Mouse (Mus musculus) frontal cortex, postnatal 25 days (tissue): ENCODE data around the gene Matn1.

Source experiments
- DNase-seq, 2 experiments: peaks; one replicate each; pipeline ENCODE4 v3.0.0; 2022; ENCODE audit warnings: low spot score in 2 of 2

Matn1 gene

DNA sequence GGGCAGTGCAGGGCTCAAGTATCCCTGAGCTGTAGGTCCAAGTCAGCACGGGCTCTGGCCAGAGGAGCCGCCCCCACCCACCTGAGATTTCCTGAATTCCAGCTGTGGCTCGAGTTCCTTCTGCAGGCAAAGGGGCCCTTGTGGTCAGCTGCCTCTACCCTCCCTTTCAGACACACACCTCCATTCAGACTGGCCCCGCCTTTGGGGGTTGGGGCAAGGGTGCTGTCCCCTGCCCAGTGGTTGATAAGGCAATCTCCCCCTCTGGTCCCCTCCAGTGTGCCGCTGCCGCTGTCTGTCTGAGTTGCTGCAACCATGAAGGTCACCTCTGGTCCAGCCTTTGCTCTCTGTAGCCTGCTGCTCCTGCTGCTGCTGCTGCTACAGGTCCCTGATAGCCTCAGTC is at the start of gene Matn1:
Matn1 (plus strand) TSS at position 274 of the 400 bp plus-strand sequence.
- DNase-seq = no peak

DNA sequence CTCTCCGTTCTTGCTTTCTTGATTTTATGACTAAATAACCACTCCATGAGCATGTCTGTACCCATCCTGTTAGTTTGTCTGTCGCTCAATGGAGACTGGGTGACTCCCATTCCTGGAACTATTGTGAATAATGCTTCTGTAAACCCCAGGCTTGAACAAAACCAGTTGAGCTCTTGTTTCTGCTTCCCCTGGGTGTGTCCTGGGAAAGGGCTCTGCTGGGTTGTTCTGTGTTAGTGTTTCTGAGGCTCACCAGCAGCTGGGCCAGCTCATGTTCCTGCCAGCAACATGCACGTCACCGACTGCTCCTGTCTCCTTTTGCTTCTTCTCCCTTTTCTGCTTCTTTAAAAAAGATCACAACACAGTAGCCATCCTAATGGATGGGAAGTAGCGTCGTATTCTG is 48.5 kb upstream of the Matn1 start:
- no peak for DNase-seq

DNA sequence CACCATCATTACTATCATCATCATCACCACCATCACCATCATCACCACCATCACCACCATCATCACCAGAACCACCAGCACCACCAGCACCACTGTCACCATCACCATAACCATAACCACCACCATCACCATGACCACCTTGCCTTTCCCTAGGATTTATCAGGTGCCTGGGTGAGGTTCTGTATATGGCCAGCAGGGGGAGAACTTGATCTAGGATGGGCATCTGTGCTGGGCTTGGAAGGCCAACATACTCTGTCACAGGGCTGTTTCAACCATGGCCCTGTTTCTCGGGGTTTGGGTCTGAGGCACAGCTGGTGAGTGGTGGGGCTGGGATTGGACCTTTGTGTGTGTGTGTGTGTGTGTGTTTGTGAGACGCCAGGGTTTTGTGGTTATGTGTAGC is 47.8 kb upstream of the Matn1 start:
- DNase-seq = peak; percentile 38 to 43

DNA sequence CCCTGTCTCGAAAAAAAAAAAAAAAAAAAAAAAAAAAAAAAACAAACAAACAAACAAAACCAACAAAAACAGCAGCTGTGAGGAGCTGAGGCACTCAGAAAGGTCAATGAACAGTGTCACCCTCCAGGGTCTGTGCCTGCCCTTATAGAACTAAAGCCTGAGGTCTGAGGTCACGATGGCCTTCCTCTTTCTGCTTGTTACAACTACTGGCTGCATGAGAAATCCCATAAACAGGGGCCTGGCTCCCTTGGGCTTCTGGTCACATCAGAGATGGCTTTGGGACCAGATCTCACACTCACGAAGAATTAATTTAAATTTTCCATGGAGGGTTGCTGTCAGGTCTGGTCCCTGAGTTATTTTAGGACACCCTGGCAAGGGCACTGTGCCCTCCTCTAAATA is 44.8 kb upstream of the Matn1 start:
- no peak for DNase-seq

DNA sequence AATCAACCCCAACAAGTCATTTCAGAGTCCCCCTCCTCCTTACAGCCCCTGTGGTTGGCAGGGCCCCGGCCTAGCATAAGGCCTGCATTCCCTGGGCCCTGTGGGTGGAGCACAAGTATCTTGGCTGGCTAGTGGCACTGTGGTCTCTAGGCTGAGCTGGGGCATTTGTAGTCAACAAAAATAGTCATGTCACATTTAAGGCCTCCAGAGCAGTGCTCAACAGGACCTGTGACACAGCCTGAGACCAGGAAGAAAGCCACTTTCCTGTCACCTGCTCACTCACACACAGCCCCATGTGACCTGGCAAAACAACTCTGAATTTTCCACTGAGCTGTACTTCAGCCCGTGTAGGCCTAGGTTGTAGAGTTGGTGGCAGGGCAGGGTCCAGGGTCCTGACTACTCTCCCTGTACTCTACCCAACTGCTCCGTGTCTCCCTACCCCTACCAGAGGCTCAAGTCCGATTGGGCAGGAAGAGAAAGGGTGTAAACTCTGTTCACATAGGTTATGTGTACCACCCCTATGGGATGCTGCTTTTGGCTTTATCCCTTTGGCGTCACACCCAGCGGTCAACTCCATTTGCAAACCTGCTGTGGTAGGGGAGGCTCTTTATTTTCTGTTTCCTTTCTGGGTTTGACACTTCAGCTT is 44.3 kb upstream of the Matn1 start:
- DNase-seq = no peak

DNA sequence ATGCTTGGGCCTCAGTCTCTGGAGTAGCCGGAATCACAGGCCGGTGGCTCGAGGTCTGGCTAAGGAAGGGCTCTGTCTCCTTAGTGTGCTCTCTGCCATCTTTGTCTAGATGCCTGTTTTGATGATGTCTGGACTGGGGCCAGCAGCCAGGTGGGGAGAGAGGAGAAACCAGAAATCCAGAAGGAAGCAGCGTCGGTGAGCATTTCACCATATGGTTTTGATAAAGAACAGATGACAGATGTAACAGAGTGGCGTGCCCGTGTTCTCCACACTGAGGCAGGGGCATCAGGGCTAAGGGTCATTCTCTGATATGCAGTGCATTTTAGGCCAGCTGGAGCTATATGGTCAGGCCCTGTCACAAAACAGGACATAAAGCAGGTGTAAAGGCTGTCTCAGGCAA is 43.4 kb upstream of the Matn1 start:
- DNase-seq = no peak

DNA sequence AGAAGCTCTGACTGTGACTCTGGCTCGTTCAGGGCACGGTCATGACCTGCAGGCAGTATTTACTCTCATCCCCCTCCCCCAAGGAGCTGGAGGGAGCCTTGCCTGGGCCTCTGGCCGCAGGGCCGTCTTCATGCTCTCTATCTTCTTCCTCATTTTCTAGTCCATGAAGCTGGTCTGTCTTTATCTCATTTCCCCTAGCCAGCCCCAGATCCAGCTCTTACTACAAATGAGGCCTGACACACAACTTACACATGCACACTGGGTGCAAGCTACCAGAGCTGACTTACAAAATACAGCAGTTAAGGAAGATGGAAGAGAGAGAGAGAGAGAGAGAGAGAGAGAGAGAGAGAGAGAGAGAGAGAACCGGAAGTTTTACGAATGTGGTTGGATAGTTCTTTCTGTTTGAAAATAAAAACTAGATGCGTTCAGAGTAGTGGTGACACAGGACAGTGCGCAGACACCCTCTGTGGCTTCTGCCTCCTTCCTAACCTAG is 41.9 kb upstream of the Matn1 start:
- DNase-seq = no peak

DNA sequence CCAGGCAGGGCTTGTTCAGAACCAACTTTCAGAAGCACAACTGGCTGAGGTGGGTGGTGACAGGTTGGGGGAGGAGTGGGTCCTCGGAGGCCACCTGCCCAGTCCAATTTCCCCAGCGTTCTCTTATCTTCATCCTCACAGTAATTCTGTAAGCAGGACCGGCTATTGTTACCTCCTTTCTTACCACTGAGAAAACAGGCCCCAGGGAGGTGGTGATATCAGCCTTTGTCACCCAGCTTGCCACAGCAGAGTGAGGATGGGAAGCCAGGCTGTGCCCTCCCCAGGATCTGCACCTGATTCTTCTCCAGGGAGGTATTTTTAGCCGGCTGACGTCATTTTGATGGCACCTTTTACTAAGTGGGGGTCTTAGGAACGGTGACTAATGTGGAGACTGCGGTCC is 39.2 kb upstream of the Matn1 start:
- DNase-seq = no peak

DNA sequence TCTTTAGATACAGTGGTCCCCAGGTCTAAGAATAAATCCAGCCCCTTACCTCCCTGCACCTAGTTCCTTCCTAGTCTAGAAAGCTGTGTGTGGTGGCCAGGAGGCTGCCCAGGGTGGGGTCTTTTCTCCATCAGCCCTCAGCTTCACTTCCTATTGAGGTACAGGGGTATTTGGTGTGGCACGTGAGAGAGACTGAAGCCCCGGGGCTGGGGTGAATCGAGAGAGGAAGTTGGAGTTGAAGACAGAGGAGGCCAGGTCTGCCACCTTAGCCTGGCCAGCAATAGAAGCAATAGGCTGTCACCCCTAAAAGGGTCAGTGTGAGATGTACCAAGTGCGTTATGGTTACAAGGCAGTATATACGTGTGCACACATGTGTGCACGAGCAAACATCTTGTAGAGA is 38.3 kb upstream of the Matn1 start:
- DNase-seq = no peak

DNA sequence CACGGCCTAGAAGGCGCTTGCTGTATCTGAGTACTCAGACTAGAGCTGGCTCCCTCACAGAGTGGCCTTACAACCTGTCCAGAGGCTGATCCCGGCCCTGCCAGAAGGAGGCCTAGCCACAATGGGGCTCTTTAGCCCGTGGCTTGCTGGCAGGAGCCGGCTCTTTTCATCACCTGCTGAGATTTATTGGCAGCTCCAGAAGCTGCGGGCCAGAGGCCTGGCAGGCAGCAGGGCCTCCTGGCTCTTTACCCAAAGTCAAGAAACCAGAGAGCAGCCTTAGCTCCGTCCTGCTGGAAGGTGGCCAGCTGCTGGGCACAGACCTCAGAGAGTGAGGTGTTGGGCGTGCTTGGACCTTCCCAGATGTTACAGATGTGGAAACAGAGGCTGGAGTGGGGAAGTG is 37.9 kb upstream of the Matn1 start:
- DNase-seq = no peak

DNA sequence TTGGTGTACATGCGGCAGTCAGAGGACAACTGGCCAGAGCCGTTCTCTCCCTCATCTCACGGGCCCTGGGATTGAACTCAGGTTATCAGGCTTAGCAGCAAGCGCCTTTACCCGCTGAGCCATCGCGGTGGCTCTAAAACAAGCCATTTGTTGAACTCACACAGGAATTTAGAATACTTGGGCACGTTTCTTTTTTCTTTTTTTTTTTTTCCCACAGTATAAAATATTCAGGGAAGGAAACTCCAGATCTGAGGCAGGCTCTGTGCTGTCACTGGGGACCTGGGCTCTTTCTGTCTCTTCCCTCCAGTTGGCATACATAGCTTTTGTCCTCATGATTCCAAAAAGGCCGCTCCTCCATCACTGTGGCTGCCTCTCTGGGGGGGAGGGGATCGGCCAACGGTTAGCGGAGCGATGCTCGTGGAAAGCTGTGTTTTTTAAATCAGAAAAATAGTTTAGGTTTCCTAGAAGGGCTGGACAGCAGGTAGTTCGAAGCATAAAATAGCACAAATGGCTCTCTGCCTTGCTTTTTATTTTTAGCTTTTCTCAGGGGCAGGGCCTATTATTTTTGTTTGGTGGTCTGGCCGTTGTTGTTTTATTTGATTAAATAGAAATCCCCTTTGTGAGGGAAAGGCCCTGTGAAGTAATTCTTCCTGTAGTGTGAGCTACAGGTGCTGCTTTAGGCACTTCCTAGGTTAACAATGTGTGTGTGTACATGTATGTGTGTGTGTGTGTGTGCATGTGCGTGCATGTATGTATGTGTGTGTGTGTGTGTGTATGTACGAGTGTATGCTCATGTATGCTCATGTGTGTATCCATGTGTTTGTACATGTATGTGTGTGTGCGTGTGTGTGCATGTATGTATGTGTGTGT is 36.8 kb upstream of the Matn1 start:
- DNase-seq = no peak

DNA sequence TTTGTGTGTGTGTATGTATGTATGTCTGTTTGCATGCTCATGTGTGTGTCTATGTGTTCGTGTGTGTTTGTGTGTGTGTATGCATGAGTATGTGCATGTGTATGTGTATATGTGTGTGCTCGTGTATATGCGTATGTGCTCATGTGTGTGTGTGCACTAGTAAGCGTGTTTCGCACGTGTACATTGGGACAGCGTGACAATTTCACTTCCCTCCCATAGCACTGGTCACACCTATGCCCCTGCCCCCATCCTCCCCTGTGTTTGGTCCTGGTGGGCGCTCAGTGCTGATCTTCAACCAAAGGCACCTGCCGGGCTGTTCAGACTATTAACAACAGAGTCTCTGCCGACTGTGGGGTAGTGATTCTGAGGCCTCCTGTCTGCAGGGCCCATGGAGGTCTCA is 36.1 kb upstream of the Matn1 start:
- no peak for DNase-seq

DNA sequence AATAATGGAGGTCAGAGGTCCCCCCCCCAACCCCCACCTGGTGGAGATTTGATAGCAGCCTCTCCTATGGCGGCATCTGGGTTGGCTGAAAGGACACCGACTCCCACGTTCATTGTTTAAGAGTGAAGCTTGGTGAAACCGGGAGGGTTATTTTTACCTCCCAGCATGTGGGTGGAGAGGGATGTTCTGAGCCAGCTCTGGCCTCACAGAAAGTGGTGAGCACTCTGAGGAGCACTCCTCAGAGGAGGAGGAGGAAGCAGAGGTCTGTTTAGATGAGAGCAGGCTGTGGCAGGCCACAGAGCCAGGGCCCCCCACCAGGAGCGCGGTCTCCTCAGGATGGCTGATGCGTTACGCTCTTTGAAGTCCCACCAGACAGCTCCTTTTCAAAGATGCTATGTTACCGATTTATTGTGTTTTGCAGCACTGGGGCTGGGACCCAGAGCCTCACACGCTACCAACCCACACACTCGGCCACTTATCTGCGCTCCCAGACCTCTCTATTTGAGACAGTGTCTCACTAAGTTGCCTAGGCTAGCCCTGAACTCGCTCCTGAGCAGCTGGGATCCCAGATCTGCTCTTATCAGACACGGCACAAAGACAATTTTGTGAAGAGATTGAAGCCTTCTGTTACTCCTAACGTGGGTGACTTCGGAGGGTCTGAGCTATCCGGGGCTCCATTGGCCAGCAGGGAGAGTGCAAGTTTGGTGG is 34.9 kb upstream of the Matn1 start:
- peak in 1 of 2 experiments; percentile 24 for DNase-seq

DNA sequence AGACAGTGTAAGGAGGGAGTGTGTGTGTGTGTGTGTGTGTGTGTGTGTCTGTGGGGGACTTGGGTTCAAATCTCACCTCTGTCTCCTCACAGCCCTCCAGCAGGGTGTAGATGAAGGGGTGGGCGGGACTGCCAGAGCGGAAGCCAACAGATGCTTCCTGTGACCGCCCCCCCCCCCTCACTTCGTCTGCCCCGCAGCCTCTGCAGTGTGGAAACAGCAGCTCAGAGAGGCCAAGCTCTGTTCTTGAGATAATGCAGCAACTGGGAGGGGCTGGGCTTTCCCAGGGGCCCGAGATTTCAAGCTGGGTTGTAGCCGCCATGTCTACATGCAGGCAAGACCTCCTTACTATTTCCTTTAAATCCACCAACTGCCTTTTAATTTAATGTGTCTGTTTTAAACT is 33.5 kb upstream of the Matn1 start:
- DNase-seq = no peak

DNA sequence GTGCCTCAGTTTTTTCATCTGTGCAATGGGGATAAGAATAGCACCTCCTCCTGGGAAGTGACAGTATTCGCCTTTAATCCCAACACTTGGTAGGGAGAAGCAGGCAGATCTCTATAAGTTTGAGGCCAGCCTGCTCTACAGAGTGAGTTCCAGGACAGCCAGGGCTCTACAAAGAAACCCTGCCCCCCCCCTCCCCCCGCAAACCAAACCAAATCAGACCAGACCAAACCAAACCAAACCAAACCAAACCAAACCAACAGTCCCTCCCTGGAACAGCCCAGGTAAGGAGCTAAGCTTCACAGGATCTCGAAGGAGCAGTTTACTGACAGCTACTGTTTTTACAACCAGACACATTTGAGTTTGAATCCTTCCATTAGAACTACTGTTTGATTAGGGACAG is 31.6 kb upstream of the Matn1 start:
- DNase-seq = no peak

DNA sequence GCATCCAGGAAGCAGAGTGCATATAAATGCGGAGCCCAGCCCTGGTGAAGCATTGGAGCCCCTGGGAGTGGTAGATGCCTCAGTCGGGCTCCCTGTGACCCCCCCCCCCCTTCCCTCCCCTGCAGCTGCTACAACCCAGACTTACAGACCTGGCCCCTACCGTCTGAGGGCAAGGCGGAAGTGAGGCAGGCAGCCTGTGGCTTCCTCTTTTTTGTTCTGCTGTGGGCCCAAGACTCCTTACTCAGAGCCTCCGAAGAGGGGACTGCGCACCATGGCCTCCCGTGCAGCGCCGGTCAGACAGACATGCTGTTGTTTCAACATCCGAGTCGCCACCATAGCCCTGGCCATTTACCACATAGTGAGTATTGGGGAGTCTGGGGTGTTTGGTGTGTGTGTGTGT is 31.1 kb upstream of the Matn1 start, which contains the start of gene Laptm5:
Laptm5 (plus strand) TSS at position 49 of the 400 bp plus-strand sequence.
- no peak for DNase-seq

DNA sequence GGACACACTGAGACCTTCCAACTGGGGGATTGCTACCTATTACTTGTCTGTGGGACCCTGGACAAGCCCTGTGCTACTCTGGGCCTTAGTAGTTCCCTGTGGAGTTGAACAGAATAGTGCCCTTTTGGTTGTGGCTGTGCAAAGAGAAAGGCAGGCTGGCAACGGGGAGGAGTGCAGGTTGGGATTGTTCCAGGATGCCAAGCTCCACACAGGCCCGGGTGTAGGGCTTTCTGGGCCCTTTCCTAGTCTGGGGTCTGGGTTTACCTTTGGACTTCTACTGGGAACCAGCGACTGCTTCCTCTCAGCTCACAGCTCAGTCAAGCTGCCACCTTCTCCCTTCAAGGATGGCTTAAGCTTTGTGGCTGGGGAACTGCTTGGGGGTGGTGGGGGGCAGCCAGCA is 30.7 kb upstream of the Matn1 start:
- DNase-seq = no peak

DNA sequence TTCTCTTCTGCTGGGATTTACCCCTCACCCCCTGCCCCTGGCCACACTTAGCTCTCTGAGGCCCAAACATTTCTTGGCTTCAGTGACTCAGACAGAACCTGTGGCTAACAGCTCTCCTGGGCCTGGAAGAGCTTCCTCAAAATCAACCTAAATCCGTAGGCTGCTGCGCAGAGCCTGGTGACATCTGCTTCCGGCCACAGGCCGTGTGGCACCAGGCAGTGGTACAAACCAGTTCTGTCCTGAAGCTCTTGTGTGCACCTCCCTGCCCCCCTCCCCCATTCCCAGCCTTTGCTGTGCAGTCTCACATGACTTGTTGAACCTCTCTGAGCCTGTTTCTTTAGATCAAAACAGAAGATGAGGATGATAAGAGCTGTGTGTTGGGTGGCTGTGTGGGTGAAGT is 30.2 kb upstream of the Matn1 start:
- no peak for DNase-seq

DNA sequence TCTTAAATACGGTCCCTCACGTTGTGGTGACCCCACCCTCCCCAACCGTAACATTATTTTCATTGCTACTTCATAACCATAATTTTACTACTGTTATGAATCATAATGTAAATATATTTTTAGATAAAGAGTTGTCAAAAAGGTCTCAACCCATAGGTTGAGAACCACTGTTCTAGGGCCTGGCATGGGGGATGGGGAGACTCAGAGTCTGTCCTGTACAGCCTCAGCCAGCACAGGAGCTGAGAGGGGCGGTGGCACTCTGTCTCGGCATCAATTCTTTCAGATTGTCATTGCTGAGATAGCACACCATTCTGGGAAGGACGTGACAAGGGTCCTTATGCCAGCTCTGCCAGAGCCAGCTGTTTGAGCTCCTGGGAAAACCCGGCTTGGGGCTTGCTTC is 29.7 kb upstream of the Matn1 start:
- DNase-seq = no peak

DNA sequence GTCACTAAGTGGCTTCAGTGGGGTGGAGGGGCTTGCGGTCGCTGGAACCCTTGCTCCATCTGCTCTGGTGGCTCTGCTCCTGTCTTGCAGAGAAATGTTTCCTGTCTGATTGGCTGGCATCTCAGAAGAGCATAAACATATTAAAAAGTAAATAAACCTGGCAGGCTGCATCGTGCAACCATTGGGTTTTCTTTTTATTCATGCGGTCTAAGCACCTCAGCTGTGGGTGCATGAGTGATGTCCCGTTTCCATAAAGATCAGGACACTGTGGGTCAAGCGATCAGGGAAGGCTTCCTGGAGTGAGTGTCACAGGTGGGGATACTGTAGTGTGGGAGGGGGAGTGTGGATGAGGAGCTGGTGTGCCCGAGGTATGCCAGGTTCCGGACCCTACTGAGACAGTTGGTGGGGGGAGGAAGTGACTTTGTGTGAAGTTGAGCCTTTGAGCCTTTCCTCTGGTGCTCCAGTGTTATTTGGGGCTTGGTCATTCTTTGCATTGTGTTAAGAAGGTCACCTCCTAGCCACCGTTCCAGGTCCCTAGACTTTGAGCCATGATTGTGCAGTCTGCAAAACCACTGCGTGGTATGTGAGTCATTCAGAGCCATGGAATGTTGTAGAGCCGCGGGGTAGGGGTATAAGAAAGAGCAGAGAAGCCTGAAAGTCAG is 29.0 kb upstream of the Matn1 start:
- no peak for DNase-seq

DNA sequence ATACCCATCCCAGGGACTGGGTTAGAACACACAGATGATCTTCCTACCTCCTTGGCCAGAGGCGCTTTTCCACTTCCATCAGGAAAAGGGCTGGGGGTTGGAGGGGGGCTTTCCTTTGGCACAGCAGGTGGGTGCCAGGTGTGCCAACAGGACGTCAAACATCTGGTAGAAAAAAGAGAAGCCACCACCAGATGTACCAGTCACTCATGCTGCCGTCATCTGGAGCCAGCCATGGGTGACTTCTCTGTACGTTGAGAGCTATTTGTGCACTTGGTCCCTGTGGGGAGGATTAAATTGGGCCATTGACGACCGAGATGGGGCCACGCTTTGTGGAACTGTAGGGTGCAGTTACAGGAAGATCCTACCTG is 28.5 kb upstream of the Matn1 start:
- no peak for DNase-seq

DNA sequence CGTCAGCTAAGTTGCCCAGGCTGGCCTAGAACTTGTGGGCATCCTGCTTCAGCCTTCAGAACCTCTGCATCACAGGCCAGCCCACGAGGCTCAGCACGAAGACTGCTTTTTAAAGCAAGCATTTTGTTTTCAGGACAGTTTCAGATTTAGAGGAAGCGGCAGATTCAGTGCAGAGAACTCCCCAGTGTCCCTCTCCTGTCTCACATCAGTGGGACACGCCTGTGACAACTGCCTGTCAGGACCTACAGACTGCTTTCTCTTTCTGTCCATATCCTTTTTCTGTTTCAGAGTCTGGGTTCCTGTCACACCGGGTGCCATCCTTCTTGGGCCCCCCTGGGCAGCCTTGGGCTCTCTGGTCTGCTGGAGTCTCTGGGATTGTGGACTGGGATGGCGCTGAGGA is 27.5 kb upstream of the Matn1 start:
- no peak for DNase-seq
